Mouse (Mus musculus): ENCODE data around the gene Ccdc8.

The Ccdc8 gene

GRCm38 (mm10) chr7:16974018-16974417 is 18.5 kb upstream of the Ccdc8 start:
- no peak for DNase-seq (ENCODE audit: low read depth, low spot score)

DNA sequence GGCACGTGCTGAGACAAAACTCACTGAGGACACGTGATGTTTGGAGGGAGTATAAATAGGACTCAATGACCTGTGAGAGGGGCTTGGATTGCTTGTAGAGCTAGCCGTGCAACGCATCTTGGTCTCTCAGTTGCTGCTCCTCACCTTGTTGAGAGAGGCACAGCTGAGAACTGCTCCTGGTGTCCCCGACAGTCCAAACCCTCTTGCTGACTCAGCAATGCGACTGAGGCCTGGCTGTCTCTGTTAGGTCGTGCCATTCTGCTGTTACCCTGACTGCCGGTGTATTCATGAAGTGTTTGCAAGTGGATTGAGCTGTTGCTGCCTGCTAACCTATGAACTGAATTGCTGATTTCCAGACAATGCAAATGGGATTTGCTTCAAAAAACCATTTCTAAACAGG is 16.2 kb upstream of the Ccdc8 start:
- no peak for DNase-seq (ENCODE audit: low read depth, low spot score)

DNA sequence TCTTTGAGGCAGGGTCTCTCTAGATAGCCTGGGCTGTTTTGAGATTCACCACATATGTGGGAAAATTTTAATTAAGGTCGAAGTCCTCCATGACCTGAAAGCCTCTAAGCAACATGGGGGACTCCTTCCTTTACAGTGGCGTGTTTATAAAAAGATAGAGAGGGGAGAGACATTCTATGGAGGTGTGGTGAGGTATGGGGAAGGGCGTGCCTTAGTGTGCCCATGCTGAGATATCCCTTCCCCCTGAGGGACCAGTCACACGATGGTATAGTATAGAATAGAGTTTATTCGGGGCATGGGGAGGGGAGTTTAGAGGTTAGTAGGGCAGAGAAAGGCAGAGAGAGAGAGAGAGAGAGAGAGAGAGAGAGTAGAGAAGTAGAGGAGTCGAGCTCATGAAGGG is 14.3 kb upstream of the Ccdc8 start:
- no peak for DNase-seq (ENCODE audit: low read depth, low spot score)

DNA sequence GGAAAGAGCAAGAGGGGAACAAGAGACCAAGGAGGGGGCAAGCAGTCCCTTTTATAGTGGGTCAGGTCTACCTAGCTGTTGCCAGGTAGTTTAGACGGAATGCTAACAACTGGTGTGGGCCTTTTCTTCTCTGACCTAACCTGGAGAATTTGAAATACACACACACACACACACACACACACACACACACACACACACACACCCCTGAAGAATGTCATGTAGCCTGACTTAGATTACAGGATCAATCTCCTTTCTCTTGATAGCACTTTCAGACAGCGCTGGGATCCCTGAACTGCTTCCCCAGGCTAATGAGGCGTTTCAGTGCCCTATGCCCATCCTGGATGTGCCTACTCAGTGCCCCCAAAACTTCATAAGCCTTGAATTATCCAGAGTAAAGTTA is 13.9 kb upstream of the Ccdc8 start:
- DNase-seq (ENCODE audit: low read depth, low spot score), result no peak

DNA sequence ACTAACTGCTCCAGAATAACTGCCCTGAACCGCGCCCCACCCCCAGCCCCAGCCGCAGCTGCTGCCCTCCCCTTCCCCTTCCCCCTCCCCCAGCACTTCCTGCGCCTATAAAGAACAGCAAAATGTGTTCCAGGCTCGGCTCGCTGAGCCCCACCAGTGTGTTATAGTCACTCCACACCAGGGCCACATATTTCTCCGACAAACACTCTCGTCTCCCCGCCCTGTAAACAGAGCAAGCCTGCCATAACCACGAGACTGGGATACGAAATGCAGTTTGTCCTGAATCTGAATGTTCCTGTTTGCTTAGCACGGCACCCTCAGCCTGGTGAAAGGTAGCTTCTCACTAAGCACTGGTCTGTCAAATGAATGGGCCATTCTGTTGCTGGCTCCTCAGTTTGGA is 12.2 kb upstream of the Ccdc8 start:
- peak; percentile 47 for DNase-seq (ENCODE audit: low read depth, low spot score)

- DNase-seq (ENCODE audit: low read depth, low spot score), result peak; percentile 78
Observed at GRCm38 (mm10) chr7:16982859-16983568, 9.5 kb upstream of the Ccdc8 start, which contains the start of gene Gm42372. Gene Gm42372, plus strand, starts transcription at chr7:16983086.

DNA sequence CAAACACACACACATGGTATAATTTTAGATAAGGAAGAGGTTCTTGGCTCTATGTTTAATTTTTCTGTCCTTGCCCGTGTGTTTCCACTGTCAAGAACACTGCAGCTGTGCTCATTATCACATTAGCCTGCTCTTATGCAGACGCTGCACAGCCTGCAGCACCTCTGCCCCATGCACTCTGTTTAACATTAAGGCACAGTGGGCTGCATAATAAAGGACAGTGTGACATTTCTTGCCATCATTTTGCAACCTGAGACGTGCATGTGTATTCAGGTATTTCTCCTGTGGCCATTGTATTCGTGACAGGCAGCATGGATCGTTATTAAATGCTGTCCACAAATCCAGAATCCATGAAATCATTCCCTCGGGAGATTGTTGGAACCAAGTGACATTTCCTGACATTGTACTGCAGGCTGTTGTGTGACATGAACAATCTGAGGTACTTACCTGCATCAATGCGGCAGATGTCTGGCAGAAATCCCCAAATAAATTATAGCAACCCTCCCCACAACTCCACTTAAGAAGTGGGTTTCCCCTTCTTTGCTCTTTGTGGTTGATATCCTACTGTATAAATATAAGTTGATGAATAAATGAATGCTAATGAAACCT is 4.9 kb upstream of the Ccdc8 start:
- no peak for DNase-seq (ENCODE audit: low read depth, low spot score)

DNA sequence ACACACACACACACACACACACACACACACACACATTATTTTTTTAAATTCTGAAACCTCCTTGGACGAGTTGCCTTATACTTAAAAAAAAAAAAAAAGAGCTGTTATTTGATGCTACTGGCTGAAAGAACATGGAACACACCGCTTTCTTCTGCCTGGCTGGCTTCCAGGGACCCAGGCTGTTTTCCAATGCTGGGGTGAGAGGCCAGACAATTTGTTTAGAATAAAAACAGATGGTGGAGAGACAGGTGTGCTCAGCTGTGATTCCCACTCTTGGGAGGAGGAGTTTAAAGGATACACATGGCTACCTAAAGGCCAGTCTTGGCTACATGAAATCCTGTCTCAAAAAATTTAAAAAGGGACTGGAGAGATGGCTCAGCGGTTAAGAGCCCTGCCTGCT is 4.1 kb upstream of the Ccdc8 start:
- no peak for DNase-seq (ENCODE audit: low read depth, low spot score)

DNA sequence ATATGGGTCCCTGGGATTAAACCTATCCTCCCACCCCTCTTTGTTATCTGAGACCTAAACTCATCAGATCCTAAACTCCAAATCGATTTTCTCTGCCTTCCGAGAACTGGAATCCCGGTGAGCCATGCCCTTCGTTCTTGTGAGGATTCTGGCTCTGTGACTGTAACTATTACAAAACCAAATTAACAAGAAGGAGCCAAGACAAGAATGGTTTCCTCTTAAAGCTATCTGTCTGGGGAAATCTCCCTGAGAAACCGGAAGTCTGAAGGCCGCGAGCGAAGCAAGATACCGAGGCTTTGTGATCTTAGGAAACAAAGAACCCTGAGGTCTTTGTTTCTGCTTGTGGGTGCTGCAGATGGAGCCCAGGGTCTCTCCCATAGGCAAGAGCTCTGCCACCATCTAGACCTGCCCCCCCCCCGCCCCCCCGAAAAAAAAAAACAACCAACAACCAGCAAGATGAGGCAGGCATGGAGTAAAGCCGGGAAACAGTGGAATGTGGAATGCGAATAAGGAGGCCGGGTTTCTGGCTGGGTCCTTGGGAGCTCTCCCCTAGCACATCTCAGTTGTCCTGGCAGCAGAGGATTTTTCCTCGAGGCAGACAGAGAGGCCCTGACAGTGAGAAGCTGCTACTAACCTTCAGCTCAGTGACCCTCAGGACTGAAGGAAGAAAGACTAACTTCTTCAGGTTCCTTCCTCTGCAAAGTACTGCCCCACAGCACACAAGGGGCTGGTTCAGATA is 2.3 kb upstream of the Ccdc8 start:
- DNase-seq (ENCODE audit: low read depth, low spot score), result peak; percentile 68

GRCm38 (mm10) chr7:16991681-16992450 is 642 bp upstream of the Ccdc8 start:
- DNase-seq (ENCODE audit: low read depth, low spot score), result peak; percentile 54

- peak; percentile 80 for DNase-seq (ENCODE audit: low read depth, low spot score)
Observed at GRCm38 (mm10) chr7:16993651-16994399, 1.3 kb downstream of the Ccdc8 start.

DNA sequence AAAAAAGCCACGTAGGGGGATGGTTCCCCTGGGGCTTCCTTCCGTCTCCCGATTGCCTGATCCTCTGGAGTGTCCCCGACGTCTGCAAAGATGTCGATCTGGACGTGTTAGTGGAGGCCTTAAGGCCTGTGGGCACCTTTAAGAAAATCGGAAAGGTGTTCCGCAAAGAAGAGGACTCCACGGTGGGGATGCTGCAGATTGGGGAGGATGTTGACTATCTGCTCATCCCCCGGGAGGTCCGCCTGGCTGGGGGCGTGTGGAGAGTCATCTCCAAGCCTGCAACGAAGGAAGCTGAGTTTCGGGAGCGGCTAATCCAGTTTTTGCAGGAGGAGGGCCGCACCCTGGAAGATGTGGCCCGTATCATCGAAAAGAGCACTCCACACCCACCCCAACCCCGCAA is 1.9 kb downstream of the Ccdc8 start:
- DNase-seq (ENCODE audit: low read depth, low spot score), result no peak

GRCm38 (mm10) chr7:16995345-16995744 is 2.8 kb downstream of the Ccdc8 start:
- DNase-seq (ENCODE audit: low read depth, low spot score), result no peak

GRCm38 (mm10) chr7:16999233-16999632 is 6.7 kb downstream of the Ccdc8 start:
- no peak for DNase-seq (ENCODE audit: low read depth, low spot score)

DNA sequence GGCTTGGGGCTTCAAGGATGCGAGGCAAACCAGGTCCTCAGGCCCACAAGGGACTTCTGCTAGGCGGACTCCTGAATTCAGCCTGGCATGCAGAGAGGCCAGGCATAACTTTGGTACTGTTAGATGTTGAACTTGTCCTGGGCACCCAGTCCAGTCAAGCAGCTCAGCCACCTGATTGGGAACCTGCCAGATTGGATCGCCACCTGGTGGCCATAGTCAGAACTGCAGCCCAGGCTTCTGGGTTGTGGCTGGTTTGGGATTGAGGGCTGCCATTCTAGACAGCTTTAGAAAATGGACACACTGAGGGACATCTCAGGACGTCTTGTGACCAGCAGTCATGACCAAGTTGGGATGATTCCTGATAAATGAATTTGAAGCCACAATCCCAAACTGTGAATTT is 7.1 kb downstream of the Ccdc8 start:
- peak; percentile 73 for DNase-seq (ENCODE audit: low read depth, low spot score)

DNA sequence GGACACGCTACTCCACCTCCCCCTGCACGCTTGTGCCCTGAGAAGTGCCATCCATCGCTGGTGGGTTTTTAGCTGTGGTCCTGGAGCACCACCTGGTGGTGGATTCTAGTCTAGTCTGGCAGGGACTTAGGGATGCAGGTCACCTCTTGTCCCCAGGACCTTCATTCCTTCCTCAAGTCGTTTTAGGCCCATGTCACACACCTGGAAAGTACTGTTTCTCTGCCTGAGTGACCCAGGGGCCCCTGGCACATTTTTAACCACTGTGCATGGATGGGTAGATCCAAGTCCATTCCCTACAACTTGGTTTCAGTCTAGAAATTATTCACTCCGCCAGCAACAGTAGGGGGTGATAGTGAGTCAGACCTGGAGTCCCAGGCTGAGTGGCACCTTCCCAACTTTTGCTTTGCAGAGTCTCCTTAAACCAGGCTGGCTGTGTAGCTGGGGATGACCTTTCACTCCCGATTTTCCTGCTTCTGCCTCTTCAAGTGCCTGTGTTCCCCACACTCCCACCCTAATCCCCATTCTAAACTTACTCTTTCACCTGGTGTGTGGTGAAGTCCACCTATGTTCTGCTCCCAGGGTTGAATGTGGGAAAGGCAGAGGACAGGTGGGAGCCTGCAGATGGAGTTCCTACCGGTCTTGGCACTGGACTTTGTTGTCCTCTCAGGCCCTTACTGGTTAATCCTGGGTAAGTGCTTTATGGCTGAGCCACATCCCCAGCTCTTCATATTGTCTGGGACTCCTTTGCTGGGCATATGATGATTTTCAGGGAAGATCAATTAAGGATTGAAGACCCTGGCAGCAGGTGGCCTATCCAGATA is 10.1 kb downstream of the Ccdc8 start:
- peak; percentile 84 for DNase-seq (ENCODE audit: low read depth, low spot score)

- DNase-seq (ENCODE audit: low read depth, low spot score), result peak; percentile 49
Observed at GRCm38 (mm10) chr7:17003230-17003960, 10.9 kb downstream of the Ccdc8 start.

GRCm38 (mm10) chr7:17004716-17005115 is 12.2 kb downstream of the Ccdc8 start:
- DNase-seq (ENCODE audit: low read depth, low spot score), result no peak

- DNase-seq (ENCODE audit: low read depth, low spot score), result no peak
Observed at GRCm38 (mm10) chr7:17007300-17007699, 14.8 kb downstream of the Ccdc8 start.

Data from R1 (cell line).